Mouse (Mus musculus) thymus, adult 2 months (tissue): ENCODE measurements around the gene Fam69b.

Source experiments
- CTCF ChIP-seq: fragments of 200-500 bp; IDR thresholded peaks from 2 replicates; pipeline ENCODE4 v1.5.1; 2012; ENCODE audit warnings: mild to moderate bottlenecking, control low read depth, low read length, moderate library complexity, borderline replicate concordance; ENCODE audit not compliant: control insufficient read depth, poor library complexity, insufficient read depth; ENCODE audit errors: extremely low read depth
- POLR2A ChIP-seq: fragments of 200-500 bp; IDR thresholded peaks from 2 replicates; pipeline ENCODE4 v1.6.1; 2012; ENCODE audit warnings: mild to moderate bottlenecking, low read length, control low read depth, moderate library complexity; ENCODE audit not compliant: control insufficient read depth, poor library complexity, insufficient read depth; ENCODE audit errors: extremely low read depth

DNA sequence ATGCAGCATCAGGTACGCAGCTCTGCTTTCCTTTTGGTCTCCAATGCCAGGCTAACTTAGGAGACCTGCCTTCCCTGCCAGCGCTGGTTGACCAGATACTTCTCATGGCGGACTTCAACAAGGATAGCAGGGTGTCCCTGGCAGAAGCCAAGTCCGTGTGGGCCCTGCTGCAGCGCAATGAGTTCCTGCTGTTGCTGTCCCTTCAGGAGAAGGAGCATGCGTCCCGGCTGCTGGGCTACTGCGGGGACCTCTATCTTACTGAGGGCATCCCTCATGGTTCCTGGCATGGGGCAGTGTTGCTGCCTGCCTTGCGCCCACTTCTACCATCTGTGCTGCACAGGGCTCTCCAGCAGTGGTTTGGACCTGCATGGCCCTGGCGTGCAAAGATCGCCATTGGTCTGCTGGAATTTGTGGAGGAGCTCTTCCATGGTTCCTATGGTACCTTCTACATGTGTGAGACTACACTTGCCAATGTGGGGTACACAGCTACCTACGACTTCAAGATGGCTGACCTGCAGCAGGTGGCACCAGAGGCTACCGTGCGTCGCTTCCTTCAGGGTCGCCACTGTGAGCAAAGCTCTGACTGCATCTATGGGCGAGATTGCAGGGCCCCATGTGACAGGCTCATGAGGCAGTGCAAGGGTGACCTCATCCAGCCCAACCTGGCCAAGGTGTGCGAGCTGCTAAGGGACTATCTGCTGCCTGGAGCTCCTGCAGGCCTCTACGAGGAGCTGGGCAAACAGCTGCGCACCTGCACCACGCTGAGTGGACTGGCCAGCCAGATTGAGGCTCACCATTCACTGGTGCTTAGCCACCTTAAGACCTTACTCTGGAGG lies 7.5 kb downstream of the Fam69b start:
- TF ChIP-seq POLR2A (no peak), CTCF (no peak)
